ENCODE assay signal across 18 mouse cellular contexts in genomic region chr2:74683471-74683951, GRCm38 (mm10). TPM values are rescaled to one million over a fixed set of nuclear protein-coding genes. Genes with fewer than 3 reads are reported as not detected.
A peak's percentile ranks its signal among the peaks of the same experiment; 100 is the strongest.
DNase-seq lines count a peak whose midpoint lies in the region; ATAC-seq lines count a peak whose summit lies in the region.
"Had no signal": no experiment of that assay in that cellular context is flagged by ENCODE, and none has a peak within 500 bp of the region (broad histone marks: within the 10 kb centered on the region; RNA-seq: fewer than 3 reads in every experiment).

No protein-coding gene starts in this region.

- no peaks in the 10 kb centered on the region for H3K36me3 ChIP-seq in kidney, embryonic 15.5 days
- H3K36me3 ChIP-seq in intestine, embryonic 16.5 days (ENCODE audit: control insufficient read depth, insufficient read depth, low read length) = no peaks in the 10 kb centered on the region
- H3K36me3 ChIP-seq in limb, embryonic 15.5 days = no peaks in the 10 kb centered on the region
- H3K36me3 ChIP-seq: forebrain, embryonic 15.5 days; heart, embryonic 13.5 days; liver, embryonic 15.5 days had no signal

- WGBS in kidney, embryonic 15.5 days = 1% methylated on average over 18 of the region's 18 CpGs
- WGBS in intestine, embryonic 16.5 days = 3% methylated on average over 18 of the region's 18 CpGs
- 3% methylated on average over 18 of the region's 18 CpGs for WGBS in limb, embryonic 15.5 days

- no peak for DNase-seq in kidney, adult 8-10 months
- DNase-seq in ZHBTc4 (ENCODE audit: low read depth, low spot score) = peak; percentile 71
- DNase-seq in thymus, postnatal 36 days = no peak
- DNase-seq in cerebellum, postnatal 4 days (ENCODE audit: low spot score in 2 of 2) = no peak
- DNase-seq in right cerebral cortex, adult 2 months (ENCODE audit: low spot score in 2 of 2) = no peak
- DNase-seq: cerebellum, adult 18-20 months; gastrocnemius, postnatal 10 days; right cerebral cortex, postnatal 4 days; thymus, postnatal 14 days had no signal

- peak; percentile 38 for ATAC-seq in kidney, embryonic 15.5 days (replicated peaks; ENCODE audit: low FRiP score)
- peak; percentile 31; the same call in 1 of the 2 replicates for ATAC-seq in intestine, embryonic 16.5 days
- 0 out of 2 replicates have a peak, but pooled peaks have one; percentile 8 for ATAC-seq in limb, embryonic 15.5 days (ENCODE audit: insufficient number of reproducible peaks, low FRiP score, low TSS enrichment, low read depth)
- ATAC-seq: activated CD4-positive, CD25-positive, alpha-beta regulatory T cell, adult 4 months; forebrain, embryonic 15.5 days had no signal

- H3K4me2 ChIP-seq in kidney, embryonic 15.5 days = peak overlapping the region; percentile 68
- no peak overlapping the region for H3K4me2 ChIP-seq in intestine, embryonic 16.5 days (ENCODE audit: low read depth, low read length)
- peak overlapping the region; percentile 65 for H3K4me2 ChIP-seq in limb, embryonic 15.5 days
- H3K4me2 ChIP-seq: forebrain, embryonic 15.5 days; liver, embryonic 15.5 days had no signal

- H3K27me3 ChIP-seq in kidney, embryonic 15.5 days = peaks cover 56% of the 10 kb centered on the region
- peaks cover 87% of the 10 kb centered on the region for H3K27me3 ChIP-seq in intestine, embryonic 16.5 days (replicated peaks; ENCODE audit: control insufficient read depth, insufficient read depth, low read length)
- H3K27me3 ChIP-seq in limb, embryonic 15.5 days = peaks cover 82% of the 10 kb centered on the region

- peaks cover 44% of the 10 kb centered on the region for H3K4me1 ChIP-seq in kidney, embryonic 15.5 days
- H3K4me1 ChIP-seq in intestine, embryonic 16.5 days (ENCODE audit: control insufficient read depth, insufficient read depth, low read length) = peaks cover 12% of the 10 kb centered on the region
- peaks cover 30% of the 10 kb centered on the region for H3K4me1 ChIP-seq in limb, embryonic 15.5 days

- peak overlapping the region; percentile 66 for H3K4me3 ChIP-seq in kidney, embryonic 15.5 days (replicated peaks)
- peak overlapping the region; percentile 34 for H3K4me3 ChIP-seq in intestine, embryonic 16.5 days (ENCODE audit: low read length)
- peak overlapping the region; percentile 60 for H3K4me3 ChIP-seq in limb, embryonic 15.5 days
- H3K4me3 ChIP-seq: layer of hippocampus, adult 2 months; liver, embryonic 15.5 days had no signal

- H3K27ac ChIP-seq in kidney, embryonic 15.5 days = peak overlapping the region; percentile 96
- H3K27ac ChIP-seq in intestine, embryonic 16.5 days (ENCODE audit: low read length) = no peak overlapping the region
- H3K27ac ChIP-seq in limb, embryonic 15.5 days = peak overlapping the region; percentile 94
- H3K27ac ChIP-seq: forebrain, embryonic 15.5 days; heart, embryonic 13.5 days; layer of hippocampus, adult 2 months; liver, embryonic 15.5 days had no signal

- H3K9me3 ChIP-seq in kidney, embryonic 15.5 days (replicated peaks) = no peaks in the 10 kb centered on the region
- no peaks in the 10 kb centered on the region for H3K9me3 ChIP-seq in intestine, embryonic 16.5 days (ENCODE audit: control insufficient read depth, low read length)
- no peaks in the 10 kb centered on the region for H3K9me3 ChIP-seq in limb, embryonic 15.5 days
- H3K9me3 ChIP-seq: forebrain, embryonic 15.5 days; heart, embryonic 13.5 days; liver, embryonic 15.5 days had no signal

- H3K9ac ChIP-seq in kidney, embryonic 15.5 days = peak overlapping the region; percentile 88
- H3K9ac ChIP-seq in intestine, embryonic 16.5 days (ENCODE audit: low read depth, low read length) = no peak overlapping the region
- H3K9ac ChIP-seq in limb, embryonic 15.5 days = peak overlapping the region; percentile 71
- H3K9ac ChIP-seq: forebrain, embryonic 15.5 days; heart, embryonic 13.5 days; liver, embryonic 15.5 days had no signal

RNA-seq across cellular contexts. Expression of gene Hoxd11, which starts 4.2 kb away (rescaled TPM):
- 25.1 and 26.3 TPM in 2 replicates for polyA plus RNA-seq in kidney, embryonic 15.5 days (2015; fragmentation: Nextera tagmentation; extraction: Ambion mirVana)
- 0.69 and 1.1 TPM in 2 replicates for polyA plus RNA-seq in intestine, embryonic 16.5 days (2015; fragmentation: Nextera tagmentation; extraction: Ambion mirVana)
- polyA plus RNA-seq in limb, embryonic 15.5 days (2015; fragmentation: Nextera tagmentation; extraction: Ambion mirVana) = 7.1 and 10.3 TPM in 2 replicates
- polyA plus RNA-seq: activated CD4-positive, CD25-positive, alpha-beta regulatory T cell, adult 4 months; forebrain, embryonic 15.5 days; heart, embryonic 13.5 days; hindbrain, embryonic 11.5 days; liver, embryonic 15.5 days had no signal

RNA-seq across cellular contexts. Expression of gene Hoxd10, which starts 8.2 kb away (rescaled TPM):
- 33.6 and 36.6 TPM in 2 replicates for polyA plus RNA-seq in kidney, embryonic 15.5 days (2015; fragmentation: Nextera tagmentation; extraction: Ambion mirVana)
- 3.7 and 4.4 TPM in 2 replicates for polyA plus RNA-seq in intestine, embryonic 16.5 days (2015; fragmentation: Nextera tagmentation; extraction: Ambion mirVana)
- 12.4 and 14.5 TPM in 2 replicates for polyA plus RNA-seq in limb, embryonic 15.5 days (2015; fragmentation: Nextera tagmentation; extraction: Ambion mirVana)
- polyA plus RNA-seq: activated CD4-positive, CD25-positive, alpha-beta regulatory T cell, adult 4 months; forebrain, embryonic 15.5 days; hindbrain, embryonic 11.5 days; liver, embryonic 15.5 days had no signal

RNA-seq across cellular contexts. Expression of gene Hoxd12, which starts 8.7 kb away (rescaled TPM):
- polyA plus RNA-seq in kidney, embryonic 15.5 days (2015; fragmentation: Nextera tagmentation; extraction: Ambion mirVana) = 5.4 and 6.4 TPM in 2 replicates
- polyA plus RNA-seq in intestine, embryonic 16.5 days (2015; fragmentation: Nextera tagmentation; extraction: Ambion mirVana) = 0.32 and 0.60 TPM in 2 replicates
- polyA plus RNA-seq in limb, embryonic 15.5 days (2015; fragmentation: Nextera tagmentation; extraction: Ambion mirVana) = 27.0 and 30.6 TPM in 2 replicates
- polyA plus RNA-seq: activated CD4-positive, CD25-positive, alpha-beta regulatory T cell, adult 4 months; forebrain, embryonic 15.5 days; heart, embryonic 13.5 days; hindbrain, embryonic 11.5 days; liver, embryonic 15.5 days had no signal

RNA-seq across cellular contexts. Expression of gene Hoxd9, which starts 14.0 kb away (rescaled TPM):
- polyA plus RNA-seq in kidney, embryonic 15.5 days (2015; fragmentation: Nextera tagmentation; extraction: Ambion mirVana) = 38.1 and 40.7 TPM in 2 replicates
- polyA plus RNA-seq in intestine, embryonic 16.5 days (2015; fragmentation: Nextera tagmentation; extraction: Ambion mirVana) = 1.8 and 2.5 TPM in 2 replicates
- 7.1 TPM in 2 replicates for polyA plus RNA-seq in limb, embryonic 15.5 days (2015; fragmentation: Nextera tagmentation; extraction: Ambion mirVana)
- polyA plus RNA-seq: activated CD4-positive, CD25-positive, alpha-beta regulatory T cell, adult 4 months; forebrain, embryonic 15.5 days; heart, embryonic 13.5 days; liver, embryonic 15.5 days had no signal

RNA-seq across cellular contexts. Expression of gene Hoxd13, which starts 15.4 kb away (rescaled TPM):
- polyA plus RNA-seq in kidney, embryonic 15.5 days (2015; fragmentation: Nextera tagmentation; extraction: Ambion mirVana) = 0.23 and 0.95 TPM in 2 replicates
- polyA plus RNA-seq in intestine, embryonic 16.5 days (2015; fragmentation: Nextera tagmentation; extraction: Ambion mirVana) = 0.18 and 0.32 TPM in 2 replicates
- polyA plus RNA-seq in limb, embryonic 15.5 days (2015; fragmentation: Nextera tagmentation; extraction: Ambion mirVana) = 20.8 and 32.3 TPM in 2 replicates
- polyA plus RNA-seq: activated CD4-positive, CD25-positive, alpha-beta regulatory T cell, adult 4 months; forebrain, embryonic 15.5 days; heart, embryonic 13.5 days; hindbrain, embryonic 11.5 days; liver, embryonic 15.5 days had no signal
